Mouse (Mus musculus) ES-Bruce4 (cell line): Measurements from ENCODE around the gene Rdh12. TPM values are rescaled to one million over a fixed set of nuclear protein-coding genes. Genes with fewer than 3 reads are reported as not detected.
"Not testable (repeated sequence)": the region's sequence is repeated elsewhere in the genome, so short reads cannot be mapped to it uniquely, and the experiment has no call there.

Experiments used
- H3K27ac ChIP-seq: 2 replicates; pipeline ENCODE4 v1.5.1; 2012; ENCODE audit warnings: low read length, inconsistent platforms; ENCODE audit not compliant: insufficient read depth
- H3K27me3 ChIP-seq: 2 replicates; pipeline ENCODE4 v1.6.1; 2012; ENCODE audit warnings: mild to moderate bottlenecking, low read length, inconsistent platforms; ENCODE audit not compliant: control insufficient read depth, poor library complexity, insufficient read depth, severe bottlenecking
- H3K36me3 ChIP-seq: 2 replicates; pipeline ENCODE4 v1.6.1; 2012; ENCODE audit warnings: inconsistent platforms, mild to moderate bottlenecking, low read length, moderate library complexity; ENCODE audit not compliant: control insufficient read depth, poor library complexity, insufficient read depth, severe bottlenecking
- H3K4me1 ChIP-seq: one replicate; pipeline ENCODE4 v1.8.1; 2011; ENCODE audit warnings: low read length; ENCODE audit not compliant: control insufficient read depth, insufficient read depth
- H3K4me3 ChIP-seq: 2 replicates; pipeline ENCODE4 v1.5.1; 2011; ENCODE audit warnings: low read depth, mild to moderate bottlenecking, low read length
- H3K9ac ChIP-seq: 2 replicates; pipeline ENCODE4 v1.6.1; 2012; ENCODE audit warnings: low read depth, mild to moderate bottlenecking, inconsistent platforms; ENCODE audit not compliant: poor library complexity, severe bottlenecking
- H3K9me3 ChIP-seq: replicated peaks from 2 replicates; pipeline ENCODE4 v1.6.1; 2012; ENCODE audit warnings: mild to moderate bottlenecking, low read length, inconsistent platforms; ENCODE audit not compliant: control insufficient read depth, poor library complexity, insufficient read depth, severe bottlenecking
- CTCF ChIP-seq: IDR thresholded peaks from one replicate; pipeline ENCODE4 v1.8.1; 2011; ENCODE audit warnings: low read depth, low read length
- EP300 ChIP-seq: IDR thresholded peaks from 2 replicates; pipeline ENCODE4 v1.6.1; 2011; ENCODE audit warnings: low read depth, low read length; ENCODE audit not compliant: insufficient read depth
- POLR2A ChIP-seq: IDR thresholded peaks from one replicate; pipeline ENCODE4 v1.8.1; 2011; ENCODE audit warnings: low read length; ENCODE audit not compliant: insufficient read depth
- polyA plus RNA-seq: library from polyadenylated mRNA; stranded (reverse); fragments of >200 nt; gene quantifications from 2 replicates; pipeline ENCODE4 v1.2.4, GENCODE M21; 2011; ENCODE audit warnings: low read depth; ENCODE audit not compliant: missing spikeins, insufficient read depth, insufficient read length

Gene Rdh12
- polyA plus RNA-seq, 1 experiment = 1.6 TPM

GRCm38 (mm10) chr12:79172019-79172941 lies 36.4 kb upstream of the Rdh12 start, which contains the start of gene Vti1b:
Gene Vti1b (minus strand): TSS chr12:79172667.
- Histone ChIP-seq H3K4me1 (no peaks in the 10 kb centered on the region), H3K9me3 (no peaks in the 10 kb centered on the region), H3K27me3 (no peaks in the 10 kb centered on the region), H3K36me3 (peaks cover 13% of the 10 kb centered on the region), H3K4me3 (peak within 1 kb of the TSS; percentile 74), H3K27ac (no peak within 1 kb of the TSS), H3K9ac (peak within 1 kb of the TSS; percentile 75)
- TF ChIP-seq CTCF (peak; percentile 14), EP300 (no peak)

- Histone ChIP-seq H3K4me1 (no peaks in the 10 kb centered on the region), H3K27me3 (no peaks in the 10 kb centered on the region), H3K4me3 (no peak overlapping the region), H3K9ac (no peak overlapping the region), H3K27ac (no peak overlapping the region), H3K36me3 (peaks cover 13% of the 10 kb centered on the region), H3K9me3 (no peaks in the 10 kb centered on the region)
- no peak for TF ChIP-seq EP300
- no peak for TF ChIP-seq POLR2A
- no peak for TF ChIP-seq CTCF
Measured at GRCm38 (mm10) chr12:79173721-79174120, 35.0 kb upstream of the Rdh12 start.

GRCm38 (mm10) chr12:79175998-79176397 lies 32.7 kb upstream of the Rdh12 start:
- H3K4me1 ChIP-seq = no peaks in the 10 kb centered on the region
- H3K4me3 ChIP-seq = no peak overlapping the region
- H3K9ac ChIP-seq = no peak overlapping the region
- no peak overlapping the region for H3K27ac ChIP-seq
- peaks cover 19% of the 10 kb centered on the region for H3K36me3 ChIP-seq
- H3K27me3 ChIP-seq = no peaks in the 10 kb centered on the region
- TF ChIP-seq CTCF = no peak
- no peak for TF ChIP-seq POLR2A
- no peak for TF ChIP-seq EP300
- H3K9me3 ChIP-seq = no peaks in the 10 kb centered on the region

GRCm38 (mm10) chr12:79185160-79185559 lies 23.6 kb upstream of the Rdh12 start:
- not testable (repeated sequence) for H3K9me3 ChIP-seq, H3K4me3 ChIP-seq, H3K4me1 ChIP-seq, H3K27me3 ChIP-seq, H3K9ac ChIP-seq, H3K27ac ChIP-seq
- peaks cover 69% of the 10 kb centered on the region for H3K36me3 ChIP-seq

- H3K9me3 ChIP-seq = no peaks in the 10 kb centered on the region
- peaks cover 24% of the 10 kb centered on the region for H3K36me3 ChIP-seq
- peak overlapping the region; percentile 54 for H3K9ac ChIP-seq
- H3K4me1 ChIP-seq = no peaks in the 10 kb centered on the region
- H3K4me3 ChIP-seq = peak overlapping the region; percentile 79
- no peak for TF ChIP-seq POLR2A
- TF ChIP-seq EP300 = no peak
- TF ChIP-seq CTCF = no peak
- no peaks in the 10 kb centered on the region for H3K27me3 ChIP-seq
- peak overlapping the region; percentile 29; the same call in 1 of the 2 replicates for H3K27ac ChIP-seq
Measured at GRCm38 (mm10) chr12:79190931-79191673, 17.6 kb upstream of the Rdh12 start.

- no peaks in the 10 kb centered on the region for H3K4me1 ChIP-seq
- no peaks in the 10 kb centered on the region for H3K27me3 ChIP-seq
- peak overlapping the region; percentile 79 for H3K4me3 ChIP-seq
- no peaks in the 10 kb centered on the region for H3K9me3 ChIP-seq
- no peak overlapping the region for H3K27ac ChIP-seq
- TF ChIP-seq CTCF (no peak), EP300 (no peak), POLR2A (no peak)
- H3K9ac ChIP-seq = peak overlapping the region; percentile 54
- H3K36me3 ChIP-seq = peaks cover 18% of the 10 kb centered on the region
Measured at GRCm38 (mm10) chr12:79191701-79192100, 17.0 kb upstream of the Rdh12 start.
